ENCODE assay signal across 13 mouse cellular contexts in the genomic region with DNA sequence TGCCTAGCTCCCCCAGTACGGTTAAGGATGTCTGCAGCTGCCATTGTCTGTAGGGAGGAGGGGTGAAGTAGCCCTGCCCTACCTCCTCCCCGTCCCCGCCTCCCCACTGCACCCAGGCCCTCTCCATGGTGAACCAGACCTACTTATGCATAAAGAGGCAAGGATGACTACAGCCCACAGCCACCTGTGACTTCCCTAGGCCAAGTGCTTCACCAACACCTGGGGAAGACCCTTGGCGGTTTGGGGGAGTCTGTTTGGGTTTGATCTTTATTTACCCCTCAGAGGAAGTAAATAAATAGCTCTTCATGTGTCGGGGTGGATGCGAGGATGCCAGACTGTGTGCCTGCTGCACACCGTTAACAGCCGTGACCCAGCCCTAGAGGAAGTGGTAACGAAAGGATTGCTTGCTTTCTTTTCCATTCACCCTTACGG. TPM values are rescaled to one million over a fixed set of nuclear protein-coding genes. Genes with fewer than 3 reads are reported as not detected.
DNase-seq lines count a peak whose midpoint lies in the region; ATAC-seq lines count a peak whose summit lies in the region.
"Had no signal": no experiment of that assay in that cellular context is flagged by ENCODE, and none has a peak within 500 bp of the region (broad histone marks: within the 10 kb centered on the region; RNA-seq: fewer than 3 reads in every experiment).

No protein-coding gene starts in this region.

- peak; percentile 96 for DNase-seq in A20 (ENCODE audit: low read depth, low spot score)
- peak; percentile 61 to 72 for DNase-seq in CD8-positive naive resting alpha-beta T cell, adult 2 months (ENCODE audit: low read depth in 2 of 2, low spot score in 2 of 2)
- DNase-seq in naive thymus-derived CD4-positive, alpha-beta T cell, adult 2 months (ENCODE audit: low read depth) = peak; percentile 90
- DNase-seq in kidney, postnatal 25 days = no peak
- DNase-seq in frontal cortex, postnatal 36 days (ENCODE audit: low spot score in 2 of 2) = no peak
- DNase-seq in retina, embryonic 14.5 days (ENCODE audit: low spot score) = no peak
- DNase-seq in urinary bladder, adult 2 months (ENCODE audit: low spot score) = no peak
- DNase-seq: cerebellum, postnatal 10 days; kidney, adult 8-10 months; lung, adult 2 months had no signal

- peak; percentile 42 to 58; a peak in 3 of 4 replicates for ATAC-seq in hematopoietic stem cell, adult 5-6 weeks (replicated peaks in 1 of 2; ENCODE audit: insufficient read depth in 1 of 2, low FRiP score in 2 of 2, low TSS enrichment in 1 of 2, low read depth in 1 of 2, poor library complexity in 2 of 2, severe bottlenecking in 2 of 2)
- ATAC-seq: forebrain, embryonic 13.5 days; midbrain, embryonic 15.5 days had no signal

RNA-seq across cellular contexts. Expression of a gene that starts 26.6 kb away (rescaled TPM):
- 58.9 and 80.2 TPM in 2 replicates for total RNA-seq in hematopoietic stem cell, adult 5-6 weeks (2017)
- polyA plus RNA-seq in urinary bladder, adult 2 months (2012; rRNA removed) = 110 and 134 TPM in 2 replicates

RNA-seq across cellular contexts. Expression of a gene that starts 29.3 kb away (rescaled TPM):
- total RNA-seq in hematopoietic stem cell, adult 5-6 weeks (2017) = 55.6 and 73.2 TPM in 2 replicates
- 29.5 and 33.2 TPM in 2 replicates for polyA plus RNA-seq in urinary bladder, adult 2 months (2012; rRNA removed)

Comparison
In these comparisons a context has a peak if more than half of its experiments do, and no peak if none do; other contexts are left out.
1. DNase-seq: peak in A20 (single experiment), CD8-positive naive resting alpha-beta T cell, adult 2 months (2 of 2) and naive thymus-derived CD4-positive, alpha-beta T cell, adult 2 months (single experiment); none in kidney, postnatal 25 days (0 of 2), frontal cortex, postnatal 36 days (0 of 2), retina, embryonic 14.5 days (single experiment) and urinary bladder, adult 2 months (single experiment).